Mouse (Mus musculus) MEL (cell line): ENCODE data around the gene Gpr37l1.
A peak's percentile ranks its signal among the peaks of the same experiment; 100 is the strongest.

Source experiments
- CHD2 ChIP-seq: IDR thresholded peaks from 2 replicates; pipeline ENCODE4 v1.6.1; 2011; ENCODE audit warnings: low read length, improper control_type of control experiment
- CTCF ChIP-seq, 3 experiments: IDR thresholded peaks in 2 of 3; conservative IDR thresholded peaks in 1 of 3; 2 replicates each; pipeline ENCODE4 v1.5.1; 2011 to 2012; ENCODE audit warnings: low read length in 3 of 3, low read depth in 2 of 3, mild to moderate bottlenecking in 2 of 3, improper control_type of control experiment in 1 of 3, inconsistent platforms in 1 of 3, mixed read lengths in 1 of 3, moderate library complexity in 1 of 3; ENCODE audit not compliant: control insufficient read depth in 1 of 3, insufficient read depth in 1 of 3, poor library complexity in 1 of 3, severe bottlenecking in 1 of 3
- EP300 ChIP-seq, 2 experiments: IDR thresholded peaks; 2 replicates each; pipeline ENCODE4 v1.6.1; 2011; ENCODE audit warnings: improper control_type of control experiment in 2 of 2, low read length in 2 of 2, low read depth in 1 of 2, mild to moderate bottlenecking in 1 of 2
- GATA1 ChIP-seq: IDR thresholded peaks from 2 replicates; pipeline ENCODE4 v1.6.1; 2011; ENCODE audit warnings: low read depth, low read length, improper control_type of control experiment
- HCFC1 ChIP-seq: IDR thresholded peaks from 2 replicates; pipeline ENCODE4 v1.6.1; 2012; ENCODE audit warnings: low read depth, mild to moderate bottlenecking, inconsistent platforms, low read length, improper control_type of control experiment, moderate library complexity
- NRF1 ChIP-seq: IDR thresholded peaks from 2 replicates; pipeline ENCODE4 v1.6.1; 2014; ENCODE audit warnings: low read depth, mild to moderate bottlenecking, inconsistent platforms, low read length, improper control_type of control experiment, moderate library complexity; ENCODE audit not compliant: poor library complexity, insufficient read depth, severe bottlenecking
- POLR2A ChIP-seq, 2 experiments: IDR thresholded peaks; 2 replicates each; pipeline ENCODE4 v1.6.1; 2011 to 2012; ENCODE audit warnings: low read length in 2 of 2, mild to moderate bottlenecking in 2 of 2, control low read depth in 1 of 2, improper control_type of control experiment in 1 of 2, low read depth in 1 of 2, moderate library complexity in 1 of 2; ENCODE audit not compliant: control insufficient read depth in 1 of 2, insufficient read depth in 1 of 2, poor library complexity in 1 of 2
- POLR2AphosphoS2 ChIP-seq: IDR thresholded peaks from 2 replicates; pipeline ENCODE4 v1.6.1; 2011; ENCODE audit warnings: low read length, improper control_type of control experiment
- POLR2AphosphoS5 ChIP-seq: IDR thresholded peaks from 2 replicates; pipeline ENCODE4 v1.6.1; 2012; ENCODE audit warnings: low read depth, borderline replicate concordance, mild to moderate bottlenecking, inconsistent platforms, low read length, moderate library complexity, mixed read lengths
- RAD21 ChIP-seq: IDR thresholded peaks from 2 replicates; pipeline ENCODE4 v1.6.1; 2011; ENCODE audit warnings: mild to moderate bottlenecking, low read depth, low read length, improper control_type of control experiment
- TAL1 ChIP-seq: IDR thresholded peaks from 2 replicates; pipeline ENCODE4 v1.6.1; 2012; ENCODE audit warnings: mild to moderate bottlenecking, inconsistent platforms, low read length, moderate library complexity, mixed read lengths
- ZC3H11A ChIP-seq: IDR thresholded peaks from 2 replicates; pipeline ENCODE4 v1.6.1; 2012; ENCODE audit warnings: low read depth, mild to moderate bottlenecking, inconsistent platforms, low read length, improper control_type of control experiment

DNA sequence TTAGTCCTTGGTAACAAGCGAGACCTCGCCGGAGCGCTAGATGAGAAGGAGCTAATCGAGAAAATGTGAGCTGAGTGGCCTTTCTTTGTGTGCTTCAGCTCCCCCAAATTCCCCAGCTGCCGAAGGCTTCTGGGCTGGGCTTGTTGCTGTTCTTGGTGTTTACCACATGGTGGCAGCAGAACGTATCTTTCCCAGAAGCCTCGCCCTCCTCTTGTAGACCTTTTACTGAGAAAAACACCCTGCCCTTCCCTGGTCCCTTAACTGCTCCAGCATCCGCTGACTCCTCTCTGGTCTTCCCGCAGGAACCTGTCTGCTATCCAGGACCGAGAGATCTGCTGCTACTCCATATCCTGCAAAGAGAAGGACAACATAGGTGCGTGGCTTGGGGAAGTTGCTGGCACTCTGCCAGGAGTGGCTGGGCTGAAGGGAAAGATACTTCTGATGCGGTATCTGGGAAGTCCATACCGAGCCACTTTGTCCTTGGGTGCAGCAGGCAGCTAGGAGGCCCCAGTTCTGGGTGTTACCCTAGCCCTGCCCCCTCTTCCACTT is 13.0 kb downstream of the Gpr37l1 start:
- TF ChIP-seq NRF1 (no peak), CHD2 (no peak), CTCF (IDR thresholded peaks at IDR 0.05 in 2 of 3, conservative IDR thresholded peaks at IDR 0.05 in 1 of 3; ENCODE audit: control insufficient read depth in 1 of 3, insufficient read depth in 1 of 3, low read depth in 2 of 3, low read length in 3 of 3, poor library complexity in 1 of 3, severe bottlenecking in 1 of 3) (peak; percentile 76 to 84 (median 80)), EP300 (IDR thresholded peaks at IDR 0.05; ENCODE audit: low read depth in 1 of 2, low read length in 2 of 2) (no peak), POLR2A (IDR thresholded peaks at IDR 0.05; ENCODE audit: control insufficient read depth in 1 of 2, insufficient read depth in 1 of 2, low read depth in 1 of 2, low read length in 2 of 2, poor library complexity in 1 of 2) (no peak), TAL1 (no peak), GATA1 (no peak), RAD21 (peak; percentile 68), ZC3H11A (peak; percentile 61), HCFC1 (no peak), POLR2AphosphoS5 (no peak), POLR2AphosphoS2 (no peak)
